Mouse (Mus musculus): ENCODE measurements at regions not wholly inside any gene's neighbourhood (a gene's known extent, or its start where the extent isn't known, plus 50 kb on each side); places are given as distances from the start of the nearest gene placed in this dataset.

- TF ChIP-seq CHD2 (IDR thresholded peaks at IDR 0.05; ENCODE audit: low read depth, low read length) (no peak), MAFK (IDR thresholded peaks at IDR 0.05; ENCODE audit: insufficient read depth, low read depth, low read length) (no peak), HCFC1 (IDR thresholded peaks at IDR 0.05; ENCODE audit: borderline replicate concordance, insufficient read depth, low read length) (no peak)
These were observed 210.6 kb upstream of the Serp2 start for GRCm38 (mm10) chr14:76767301-76767700.
